In the genomic region with DNA sequence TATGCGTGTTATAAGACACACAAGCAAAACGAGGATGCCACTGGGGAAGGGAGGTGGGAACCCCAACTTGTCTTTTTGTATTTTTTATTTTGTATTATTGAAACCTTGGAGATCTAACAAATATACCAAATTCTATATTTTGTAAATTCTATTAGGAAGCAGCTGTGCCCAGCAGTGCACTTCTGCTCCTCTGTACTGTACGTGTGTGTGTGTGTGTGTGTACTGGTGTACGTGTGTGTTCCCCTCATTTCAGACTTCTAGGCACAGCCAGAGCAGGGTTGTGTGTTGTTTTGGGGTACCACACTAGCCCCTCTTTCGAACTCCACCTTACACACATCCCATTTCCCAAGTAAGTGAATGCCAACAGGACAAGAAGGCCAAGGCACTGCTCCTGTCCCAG, we compare ENCODE assay signal across 16 mouse cellular contexts.
"Had no signal": no experiment of that assay in that cellular context is flagged by ENCODE, and none has a peak within 500 bp of the region (broad histone marks: within the 10 kb centered on the region; RNA-seq: fewer than 3 reads in every experiment).

No protein-coding gene starts in this region.

- H3K4me3 ChIP-seq: neural tube, embryonic 13.5 days; neural tube, embryonic 15.5 days; stomach, embryonic 15.5 days had no signal

- H3K9ac ChIP-seq: neural tube, embryonic 13.5 days; neural tube, embryonic 15.5 days; stomach, embryonic 15.5 days had no signal

- DNase-seq: retina, postnatal 1 day; right cerebral cortex, adult 18-20 months; right cerebral cortex, postnatal 14 days; right cerebral cortex, postnatal 25 days; right cerebral cortex, postnatal 4 days; spleen, adult 18-20 months; thymus, adult 18-20 months; thymus, adult 2 months; thymus, postnatal 14 days; thymus, postnatal 25 days; thymus, postnatal 36 days; thymus, postnatal 4 days had no signal

- H3K4me1 ChIP-seq: neural tube, embryonic 13.5 days; neural tube, embryonic 15.5 days; stomach, embryonic 15.5 days had no signal

- H3K27me3 ChIP-seq: neural tube, embryonic 13.5 days; neural tube, embryonic 15.5 days; stomach, embryonic 15.5 days had no signal

- H3K9me3 ChIP-seq: neural tube, embryonic 13.5 days; neural tube, embryonic 15.5 days; stomach, embryonic 15.5 days had no signal

- H3K27ac ChIP-seq: neural tube, embryonic 13.5 days; neural tube, embryonic 15.5 days; stomach, embryonic 15.5 days; stomach, postnatal 0 days had no signal

- H3K36me3 ChIP-seq: stomach, embryonic 15.5 days had no signal

- H3K4me2 ChIP-seq: neural tube, embryonic 13.5 days; neural tube, embryonic 15.5 days; stomach, embryonic 15.5 days had no signal
